Mouse (Mus musculus) lung, embryonic 16.5 days (tissue): ENCODE measurements around the gene Poglut1. TPM values are rescaled to one million over a fixed set of nuclear protein-coding genes. Genes with fewer than 3 reads are reported as not detected.

Experiments used
- ATAC-seq: fragments of 200-750 bp; cut with Nextera tagmentation; 2 replicates; pipeline ENCODE4 v1.8.0; 2017; ENCODE audit warnings: low read depth, mild to moderate bottlenecking, moderate library complexity
- H3K27ac ChIP-seq: fragments of 300-500 bp; sonication (generic); 2 replicates; pipeline ENCODE4 v1.5.1; 2014; ENCODE audit warnings: mild to moderate bottlenecking, control low read depth, low read length
- H3K27me3 ChIP-seq: fragments of 300-500 bp; sonication (generic); 2 replicates; pipeline ENCODE4 v1.6.1; 2014; ENCODE audit warnings: low read depth, low read length, mixed read lengths; ENCODE audit not compliant: control insufficient read depth, insufficient read depth
- H3K36me3 ChIP-seq: fragments of 300-500 bp; sonication (generic); 2 replicates; pipeline ENCODE4 v1.6.1; 2014; ENCODE audit warnings: low read length; ENCODE audit not compliant: control insufficient read depth, insufficient read depth
- H3K4me1 ChIP-seq: fragments of 300-500 bp; sonication (generic); replicated peaks from 2 replicates; pipeline ENCODE4 v1.6.1; 2014; ENCODE audit warnings: low read length, mixed read lengths; ENCODE audit not compliant: control insufficient read depth, insufficient read depth
- H3K4me2 ChIP-seq: fragments of 300-500 bp; sonication (generic); 2 replicates; pipeline ENCODE4 v1.6.1; 2014; ENCODE audit warnings: low read depth, low read length, control low read depth
- H3K4me3 ChIP-seq: fragments of 300-500 bp; sonication (generic); 2 replicates; pipeline ENCODE4 v1.5.1; 2014; ENCODE audit warnings: mild to moderate bottlenecking, low read length, control low read depth
- H3K9ac ChIP-seq: fragments of 300-500 bp; sonication (generic); 2 replicates; pipeline ENCODE4 v1.6.1; 2014; ENCODE audit warnings: low read length, control low read depth
- H3K9me3 ChIP-seq: fragments of 300-500 bp; sonication (generic); 2 replicates; pipeline ENCODE4 v1.6.1; 2016; ENCODE audit warnings: low read length; ENCODE audit not compliant: control insufficient read depth
- WGBS: fragments of 180-500 bp; shearing (Covaris S2); extraction: QIAGEN DNeasy Blood & Tissue Kit; methylation state at CpG from one replicate; pipeline ENCODE4 v1.1.7; 2014; 5-methylcytosine and 5-hydroxymethylcytosine counted together
- polyA plus RNA-seq: library from polyadenylated mRNA; unstranded; fragments of >200 nt; fragmentation: Nextera tagmentation; extraction: Ambion mirVana; gene quantifications from 2 replicates; pipeline ENCODE4 v1.2.1, GENCODE M21; 2015

Poglut1 gene
- polyA plus RNA-seq, 1 experiment from 2014 or later, result 50.4 TPM

DNA sequence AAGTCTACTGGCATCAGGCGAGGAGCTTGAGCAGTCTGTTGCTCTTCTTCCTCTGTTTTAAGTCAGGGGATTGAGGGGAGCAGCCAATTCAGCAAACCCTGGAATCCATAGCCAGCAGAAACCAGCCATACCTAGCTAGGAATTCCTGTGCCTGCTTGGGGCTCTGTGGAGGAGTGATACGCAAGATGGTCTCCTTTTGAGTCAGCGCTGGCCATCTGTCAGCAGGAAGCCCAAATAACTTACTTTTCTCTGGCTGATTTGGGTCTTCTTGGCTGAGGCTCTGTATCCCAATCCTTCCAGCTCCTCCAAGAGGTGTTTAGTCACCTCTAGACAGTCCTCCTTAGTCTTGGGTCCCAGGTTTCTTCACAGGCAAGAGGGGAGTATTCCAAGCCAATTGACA lies 5.9 kb upstream of the Poglut1 start:
- 72% methylated on average over 3 of the region's 3 CpGs for WGBS
- H3K27ac ChIP-seq, result no peak overlapping the region
- no peaks in the 10 kb centered on the region for H3K4me1 ChIP-seq
- H3K4me2 ChIP-seq, result no peak overlapping the region
- H3K36me3 ChIP-seq, result no peaks in the 10 kb centered on the region
- peaks cover 8% of the 10 kb centered on the region; the same call in 1 of the 2 replicates for H3K27me3 ChIP-seq
- no peak for ATAC-seq
- no peak overlapping the region for H3K9ac ChIP-seq
- no peak overlapping the region for H3K4me3 ChIP-seq
- no peaks in the 10 kb centered on the region for H3K9me3 ChIP-seq

DNA sequence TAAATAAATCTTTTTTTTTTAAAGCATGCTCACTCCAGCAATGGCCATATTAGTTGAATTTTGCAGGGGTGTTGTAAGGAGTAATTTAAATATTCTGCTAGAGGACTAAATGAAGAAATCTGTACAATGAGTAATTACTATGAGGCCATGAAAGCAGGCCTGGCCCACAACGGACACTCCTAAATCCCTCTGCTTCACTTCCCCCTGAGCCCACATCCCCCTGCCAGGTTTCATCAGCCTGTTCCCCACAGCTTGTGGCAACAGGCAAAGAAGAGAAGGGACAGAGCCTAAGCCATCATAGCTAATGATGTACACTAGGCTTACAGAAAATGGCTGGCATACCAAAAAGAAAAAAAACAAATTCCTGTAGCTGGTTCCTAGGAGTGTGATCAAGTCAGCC lies 2.1 kb downstream of the Poglut1 start:
- WGBS, result 77% methylated on average over 1 of the region's 1 CpGs
- Histone ChIP-seq H3K4me3 (no peak overlapping the region), H3K9ac (no peak overlapping the region), H3K36me3 (peaks cover 2% of the 10 kb centered on the region; the same call in 1 of the 2 replicates), H3K27me3 (peaks cover 3% of the 10 kb centered on the region; the same call in 1 of the 2 replicates), H3K4me2 (no peak overlapping the region), H3K9me3 (no peaks in the 10 kb centered on the region), H3K27ac (no peak overlapping the region), H3K4me1 (peaks cover 8% of the 10 kb centered on the region)
- no peak for ATAC-seq

DNA sequence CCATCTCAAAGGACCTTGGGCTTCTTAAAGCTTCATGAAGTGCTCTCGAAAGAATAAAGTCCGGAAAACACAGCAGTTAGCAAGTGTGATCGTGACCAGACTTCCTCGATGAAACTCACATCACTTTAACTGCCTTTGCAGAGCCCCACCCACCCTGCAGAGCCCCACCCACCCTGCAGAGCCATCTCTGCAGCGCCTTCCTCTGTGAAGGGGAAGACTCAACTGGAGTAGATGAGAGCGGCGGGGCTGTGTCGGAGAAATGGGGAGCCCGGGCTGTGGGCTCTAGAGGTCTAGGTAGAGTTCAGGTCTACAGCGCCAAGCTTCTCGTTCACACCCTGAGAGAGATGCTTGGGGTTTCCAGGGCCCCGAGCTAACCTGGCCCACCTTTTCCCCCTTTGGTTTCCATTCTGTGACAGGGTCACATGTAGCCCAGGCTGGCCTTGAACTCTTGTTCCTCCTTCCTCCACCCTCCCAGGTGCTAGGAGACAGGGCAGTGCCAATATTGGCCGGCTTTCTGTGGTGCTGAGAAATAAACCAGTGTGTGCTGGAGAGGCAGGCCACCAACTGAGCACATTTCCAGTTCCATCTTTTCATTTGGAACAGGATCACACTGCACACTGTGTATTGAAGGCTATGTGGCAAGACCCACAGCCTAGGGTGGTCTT lies 11.2 kb downstream of the Poglut1 start:
- no peak for ATAC-seq
- Histone ChIP-seq H3K27ac (no peak overlapping the region), H3K9ac (no peak overlapping the region), H3K4me2 (no peak overlapping the region), H3K4me1 (no peaks in the 10 kb centered on the region), H3K36me3 (peaks cover 11% of the 10 kb centered on the region), H3K27me3 (no peaks in the 10 kb centered on the region), H3K9me3 (no peaks in the 10 kb centered on the region), H3K4me3 (no peak overlapping the region)
- WGBS, result 76% methylated on average over 13 of the region's 13 CpGs

DNA sequence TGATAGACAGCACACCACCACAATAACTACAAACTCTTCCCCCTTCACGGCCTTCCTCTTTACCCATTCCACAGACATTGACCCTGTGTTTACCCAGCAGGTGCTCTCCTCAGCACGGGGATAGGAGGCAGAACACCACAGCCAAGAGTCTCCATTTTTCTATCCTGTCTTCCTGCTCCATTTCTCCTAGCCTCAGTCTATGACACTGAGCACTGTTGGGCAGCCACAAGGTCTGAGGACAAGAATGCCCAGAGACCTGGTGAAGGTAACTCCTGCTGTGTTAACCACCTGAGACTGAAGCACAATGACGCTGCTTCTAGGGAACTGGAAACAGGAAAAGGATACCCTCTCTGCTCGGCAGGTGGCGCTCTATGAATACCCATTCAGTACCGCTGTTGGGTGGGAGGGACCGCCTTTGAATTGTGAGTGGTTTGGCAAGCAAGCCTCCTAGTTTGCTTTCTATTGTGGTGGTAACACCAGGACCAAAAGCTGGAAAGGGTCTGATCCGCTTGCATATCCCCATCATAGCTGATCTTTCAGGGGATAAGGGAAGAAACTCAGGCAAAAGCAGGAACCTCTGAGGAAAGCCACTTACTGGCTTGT lies 13.4 kb downstream of the Poglut1 start:
- WGBS, result 39% methylated on average over 8 of the region's 8 CpGs
- H3K4me2 ChIP-seq, result no peak overlapping the region
- H3K36me3 ChIP-seq, result peaks cover 6% of the 10 kb centered on the region
- peak; percentile 59 for ATAC-seq
- no peak overlapping the region for H3K4me3 ChIP-seq
- no peaks in the 10 kb centered on the region for H3K27me3 ChIP-seq
- H3K4me1 ChIP-seq, result no peaks in the 10 kb centered on the region
- H3K9me3 ChIP-seq, result no peaks in the 10 kb centered on the region
- H3K27ac ChIP-seq, result no peak overlapping the region
- H3K9ac ChIP-seq, result no peak overlapping the region

DNA sequence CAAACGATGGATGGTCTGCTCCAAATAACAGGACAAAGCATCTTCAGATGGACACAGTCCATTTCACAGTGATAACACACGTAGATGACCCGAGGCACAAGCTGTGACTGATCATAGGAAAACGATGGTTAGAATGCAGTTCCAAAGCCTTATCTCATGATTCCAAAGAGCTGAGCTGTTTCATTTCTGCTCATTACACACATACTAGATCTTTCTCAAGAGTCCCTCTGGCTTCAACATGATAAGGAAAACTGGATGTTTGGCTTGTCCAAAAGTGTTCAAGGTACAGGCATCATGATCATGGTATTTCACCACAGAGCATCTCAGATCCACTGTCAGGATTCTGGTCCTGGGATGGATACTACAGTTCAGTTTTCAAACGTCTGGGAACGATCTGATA lies 23.8 kb downstream of the Poglut1 start:
- ATAC-seq, result no peak
- WGBS, result 80% methylated on average over 6 of the region's 6 CpGs
- H3K36me3 ChIP-seq, result peaks cover 34% of the 10 kb centered on the region

DNA sequence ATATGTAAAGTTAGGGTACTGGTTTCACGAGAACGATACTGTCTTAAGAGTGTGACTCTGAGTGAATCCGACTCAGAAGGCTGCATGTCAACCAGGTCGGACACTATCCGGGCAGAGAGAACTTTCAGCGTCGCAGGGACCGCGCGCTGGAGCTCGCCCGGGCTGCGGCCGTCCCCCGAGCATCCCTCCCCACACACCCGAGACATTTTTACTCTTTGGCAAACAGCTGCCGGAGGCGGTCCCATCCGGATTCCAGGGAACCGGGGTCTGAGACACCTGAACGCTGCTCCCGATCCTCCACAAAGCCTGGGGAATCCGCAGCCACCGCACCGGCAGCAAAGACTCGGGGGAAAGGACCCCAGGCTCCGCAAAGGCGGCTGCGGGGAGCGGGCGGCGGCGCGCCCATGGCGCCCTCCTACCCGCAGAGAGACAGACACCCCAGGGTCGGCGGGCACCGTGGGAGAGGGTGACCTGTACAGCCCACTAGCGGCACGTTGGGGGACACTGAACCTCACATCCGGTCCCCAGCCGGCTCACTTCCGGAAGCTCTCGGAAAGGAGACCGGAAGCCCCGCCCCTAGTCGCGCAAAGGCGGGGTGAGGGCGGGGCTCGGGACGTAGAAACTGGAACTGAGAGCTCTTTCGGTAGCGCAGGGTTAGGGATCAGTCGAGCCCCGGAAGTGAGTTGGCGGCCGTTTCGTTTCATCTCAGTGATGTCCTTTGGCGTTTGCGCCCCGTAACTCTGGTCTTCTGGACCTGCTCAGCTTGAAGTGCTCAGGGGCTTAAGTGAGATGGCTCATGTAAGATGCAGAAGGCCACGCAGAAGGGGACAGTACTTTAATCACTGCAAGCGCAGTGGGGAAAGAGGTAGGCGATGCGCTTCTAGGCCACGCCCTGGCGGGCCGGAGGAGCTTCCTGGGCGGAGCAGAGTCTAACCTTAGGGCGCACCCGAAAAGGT lies 27.7 kb downstream of the Poglut1 start, which contains the start of gene Timmdc1:
Timmdc1 (minus strand) TSS at position 535 of the 956 bp plus-strand sequence.
- Histone ChIP-seq H3K27ac (peak within 1 kb of the TSS; percentile 94), H3K9me3 (no peaks in the 10 kb centered on the region), H3K4me3 (peak within 1 kb of the TSS; percentile 98), H3K27me3 (no peaks in the 10 kb centered on the region), H3K4me1 (peaks cover 11% of the 10 kb centered on the region), H3K4me2 (peak within 1 kb of the TSS; percentile 68), H3K9ac (peak within 1 kb of the TSS; percentile 96), H3K36me3 (peaks cover 18% of the 10 kb centered on the region)
- under 1% methylated on average over 73 of the region's 73 CpGs for WGBS
- peak; percentile 99 for ATAC-seq

More for the DNA sequence above, 23.8 kb downstream of the Poglut1 start:
- Histone ChIP-seq H3K4me1 (peaks cover 11% of the 10 kb centered on the region), H3K9me3 (no peaks in the 10 kb centered on the region), H3K27ac (no peak overlapping the region), H3K27me3 (no peaks in the 10 kb centered on the region), H3K4me2 (no peak overlapping the region), H3K9ac (no peak overlapping the region), H3K4me3 (no peak overlapping the region)

DNA sequence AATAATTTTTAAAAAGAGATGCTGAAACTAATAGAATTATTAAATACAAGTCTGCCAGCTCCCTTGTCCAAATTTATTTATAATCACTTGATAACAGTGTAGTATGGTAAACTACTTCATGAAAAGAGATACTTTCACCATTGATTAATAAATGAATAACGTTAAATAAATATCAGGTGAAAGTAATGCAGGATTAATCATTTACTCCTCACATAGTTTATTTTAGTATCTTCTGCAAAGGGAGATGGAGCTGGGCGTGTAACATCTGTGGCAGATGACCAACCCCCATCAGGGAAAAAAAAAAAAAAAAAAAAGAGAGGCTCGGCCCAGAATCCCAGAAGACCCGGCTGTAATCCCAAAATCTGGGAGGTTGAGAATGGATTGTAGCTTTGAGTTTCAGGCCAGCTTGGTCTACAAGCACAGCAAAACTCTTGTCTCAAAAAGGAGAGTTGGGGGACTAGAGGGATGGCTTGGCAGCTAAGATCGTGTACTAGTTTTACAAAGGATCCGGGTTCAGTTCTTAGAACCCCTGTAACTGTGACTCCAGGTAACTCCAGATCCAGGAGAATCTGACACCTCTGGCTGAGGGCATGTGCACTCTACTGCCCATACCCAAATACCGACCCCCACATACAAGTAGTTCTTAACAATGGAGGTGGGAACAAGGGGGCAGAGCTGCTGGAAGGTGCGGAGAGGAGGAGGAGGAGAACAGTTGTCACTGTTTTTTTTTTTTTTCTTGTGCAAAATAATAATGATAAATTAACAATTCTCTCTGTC lies 28.7 kb downstream of the Poglut1 start:
- H3K9ac ChIP-seq, result peak overlapping the region; percentile 96
- no peak for ATAC-seq
- 20% methylated on average over 8 of the region's 8 CpGs for WGBS
- peaks cover 11% of the 10 kb centered on the region for H3K4me1 ChIP-seq
- peaks cover 19% of the 10 kb centered on the region for H3K36me3 ChIP-seq
- H3K4me2 ChIP-seq, result peak overlapping the region; percentile 68
- H3K27ac ChIP-seq, result no peak overlapping the region
- H3K9me3 ChIP-seq, result no peaks in the 10 kb centered on the region
- no peaks in the 10 kb centered on the region for H3K27me3 ChIP-seq
- peak overlapping the region; percentile 98 for H3K4me3 ChIP-seq

DNA sequence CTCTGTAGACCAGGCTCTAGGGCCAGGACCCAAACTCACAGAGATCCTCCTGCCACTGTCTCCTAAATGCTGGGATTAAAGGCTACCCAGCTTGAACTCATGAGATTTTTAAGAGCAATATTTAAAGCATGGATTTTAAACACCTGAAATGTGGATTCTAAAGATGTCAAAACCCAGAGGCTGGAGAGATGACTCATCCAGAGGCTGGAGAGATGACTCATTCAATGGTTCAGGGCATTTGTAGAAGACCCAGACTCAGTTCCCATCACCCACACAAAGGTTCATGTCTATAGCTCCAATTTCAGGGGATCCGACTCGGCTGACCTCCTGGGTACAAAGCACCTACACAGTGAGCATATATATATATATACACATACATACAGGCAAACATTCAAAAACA lies 30.9 kb downstream of the Poglut1 start:
- 95% methylated on average over 2 of the region's 2 CpGs for WGBS
- no peak for ATAC-seq
- peaks cover 10% of the 10 kb centered on the region for H3K36me3 ChIP-seq

More for the DNA sequence above, 30.9 kb downstream of the Poglut1 start:
- no peak overlapping the region for H3K4me3 ChIP-seq
- no peaks in the 10 kb centered on the region for H3K9me3 ChIP-seq
- H3K27me3 ChIP-seq, result no peaks in the 10 kb centered on the region
- H3K4me1 ChIP-seq, result peaks cover 11% of the 10 kb centered on the region
- no peak overlapping the region for H3K4me2 ChIP-seq
- no peak overlapping the region for H3K9ac ChIP-seq
- no peak overlapping the region for H3K27ac ChIP-seq
